Mouse (Mus musculus) naive thymus-derived CD4-positive, alpha-beta T cell, adult 2 months (primary cell): Measurements from ENCODE around the gene Cacng4.
A peak's percentile ranks its signal among the peaks of the same experiment; 100 is the strongest.

Source experiments
- DNase-seq: peaks from one replicate; pipeline ENCODE4 v3.0.0-alpha.2; 2011; ENCODE audit warnings: low read depth

Gene Cacng4

GRCm38 (mm10) chr11:107716332-107716938, 77.9 kb downstream of the Cacng4 start, which contains the start of gene Cacng1:
Gene Cacng1 (minus strand): TSS chr11:107716522.
- DNase-seq: no peak

- no peak for DNase-seq
Measured at GRCm38 (mm10) chr11:107714368-107714767, 80.0 kb downstream of the Cacng4 start.

- no peak for DNase-seq
Measured at GRCm38 (mm10) chr11:107710379-107710778, 84.0 kb downstream of the Cacng4 start.

- DNase-seq: no peak
Measured at GRCm38 (mm10) chr11:107707897-107708610, 86.3 kb downstream of the Cacng4 start.

- DNase-seq: no peak
Measured at GRCm38 (mm10) chr11:107705476-107706074, 88.8 kb downstream of the Cacng4 start.

GRCm38 (mm10) chr11:107705060-107705459, 89.3 kb downstream of the Cacng4 start:
- no peak for DNase-seq

GRCm38 (mm10) chr11:107703272-107704134, 90.9 kb downstream of the Cacng4 start:
- no peak for DNase-seq

GRCm38 (mm10) chr11:107699967-107700366, 94.4 kb downstream of the Cacng4 start:
- no peak for DNase-seq

- peak; percentile 12 for DNase-seq
Measured at GRCm38 (mm10) chr11:107693338-107693737, 101.0 kb downstream of the Cacng4 start.

GRCm38 (mm10) chr11:107691569-107691968, 102.8 kb downstream of the Cacng4 start:
- DNase-seq: no peak

- no peak for DNase-seq
Measured at GRCm38 (mm10) chr11:107688480-107688879, 105.9 kb downstream of the Cacng4 start.

- DNase-seq: no peak
Measured at GRCm38 (mm10) chr11:107686290-107686689, 108.1 kb downstream of the Cacng4 start.

- no peak for DNase-seq
Measured at GRCm38 (mm10) chr11:107683544-107684465, 110.6 kb downstream of the Cacng4 start.

- no peak for DNase-seq
Measured at GRCm38 (mm10) chr11:107682694-107683355, 111.5 kb downstream of the Cacng4 start.
